Mouse (Mus musculus) liver, adult 2 months (tissue): ENCODE data around the gene Nup62. TPM values are rescaled to one million over a fixed set of nuclear protein-coding genes. Genes with fewer than 3 reads are reported as not detected.

Experiments
- DNase-seq: peaks from one replicate; pipeline ENCODE4 v3.0.0-alpha.2; 2011; ENCODE audit warnings: low read depth, low spot score; ENCODE audit errors: extremely low read depth
- H3K27ac ChIP-seq: fragments of 200-500 bp; replicated peaks from 2 replicates; pipeline ENCODE4 v1.5.1; 2012; ENCODE audit warnings: low read depth, mild to moderate bottlenecking, control low read depth, inconsistent platforms, low read length; ENCODE audit not compliant: insufficient read depth
- H3K27me3 ChIP-seq: fragments of 200-500 bp; 2 replicates; pipeline ENCODE4 v1.6.1; 2012; ENCODE audit warnings: mild to moderate bottlenecking, moderate library complexity, low read length, inconsistent platforms; ENCODE audit not compliant: control insufficient read depth, insufficient read depth
- H3K36me3 ChIP-seq: fragments of 200-500 bp; 2 replicates; pipeline ENCODE4 v1.6.1; 2012; ENCODE audit warnings: low read length, inconsistent platforms; ENCODE audit not compliant: control insufficient read depth, insufficient read depth
- H3K4me1 ChIP-seq: fragments of 200-500 bp; 2 replicates; pipeline ENCODE4 v1.6.1; 2011; ENCODE audit warnings: low read length; ENCODE audit not compliant: control insufficient read depth, insufficient read depth
- H3K4me3 ChIP-seq: fragments of 200-500 bp; 2 replicates; pipeline ENCODE4 v1.5.1; 2011; ENCODE audit warnings: low read depth, mild to moderate bottlenecking, control low read depth, low read length, moderate library complexity; ENCODE audit not compliant: insufficient read depth
- H3K79me2 ChIP-seq: fragments of 200-500 bp; 2 replicates; pipeline ENCODE4 v1.6.1; 2012; ENCODE audit warnings: inconsistent platforms, mild to moderate bottlenecking, low read length, moderate library complexity; ENCODE audit not compliant: control insufficient read depth, insufficient read depth
- H3K9ac ChIP-seq: fragments of 200-500 bp; 2 replicates; pipeline ENCODE4 v1.6.1; 2012; ENCODE audit warnings: low read depth, mild to moderate bottlenecking, control low read depth, inconsistent platforms, low read length
- CTCF ChIP-seq: fragments of 200-500 bp; IDR thresholded peaks from 2 replicates; pipeline ENCODE4 v1.5.1; 2011; ENCODE audit warnings: low read depth, low read length, control low read depth
- POLR2A ChIP-seq: fragments of 200-500 bp; IDR thresholded peaks from 2 replicates; pipeline ENCODE4 v1.6.1; 2011; ENCODE audit warnings: low read length, control low read depth; ENCODE audit not compliant: insufficient read depth; ENCODE audit errors: extremely low read depth
- WGBS: fragments of 180-500 bp; shearing (Covaris S2); methylation state at CpG from one replicate; pipeline ENCODE4 v1.1.7; 2018; 5-methylcytosine and 5-hydroxymethylcytosine counted together
- polyA plus RNA-seq: library from polyadenylated mRNA; depleted of rRNA; stranded (reverse); fragments of >200 nt; gene quantifications from 2 replicates; pipeline ENCODE4 v1.2.3, GENCODE M21; 2012
- total RNA-seq: library from RNA; depleted of rRNA; stranded (reverse); fragments of >200 nt; gene quantifications from 2 replicates; pipeline ENCODE4 v1.2.3, GENCODE M21; 2014

The Nup62 gene
- total and polyA plus RNA-seq, 2 experiments: 4.0 to 20.6 TPM

DNA sequence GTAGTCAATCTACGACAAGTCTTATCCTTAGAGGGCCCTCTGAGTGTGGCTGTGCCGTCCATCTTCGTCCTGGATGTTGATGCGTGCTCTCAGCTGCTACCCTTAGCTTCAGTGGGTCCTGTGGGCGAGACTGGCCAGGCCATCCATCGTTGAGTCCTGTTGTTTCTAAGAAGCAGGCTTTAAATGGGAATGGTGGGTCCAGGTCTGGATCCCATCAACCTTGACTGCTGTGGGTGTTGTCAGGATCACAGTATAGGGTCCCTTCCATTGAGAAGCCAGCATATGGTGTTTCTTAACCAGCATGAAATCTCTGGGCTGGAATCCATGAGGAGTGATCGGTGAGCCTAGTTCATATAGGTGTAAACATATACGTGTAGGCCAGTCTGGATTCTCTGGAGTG is 35.8 kb upstream of the Nup62 start:
- Histone ChIP-seq H3K79me2 (no peaks in the 10 kb centered on the region), H3K4me1 (no peaks in the 10 kb centered on the region), H3K27me3 (no peaks in the 10 kb centered on the region), H3K36me3 (peaks cover 3% of the 10 kb centered on the region; the same call in 1 of the 2 replicates), H3K27ac (no peak overlapping the region), H3K9ac (no peak overlapping the region), H3K4me3 (no peak overlapping the region)
- TF ChIP-seq CTCF: no peak
- no peak for TF ChIP-seq POLR2A
- 89% methylated on average over 8 of the region's 8 CpGs for WGBS
- DNase-seq: no peak

DNA sequence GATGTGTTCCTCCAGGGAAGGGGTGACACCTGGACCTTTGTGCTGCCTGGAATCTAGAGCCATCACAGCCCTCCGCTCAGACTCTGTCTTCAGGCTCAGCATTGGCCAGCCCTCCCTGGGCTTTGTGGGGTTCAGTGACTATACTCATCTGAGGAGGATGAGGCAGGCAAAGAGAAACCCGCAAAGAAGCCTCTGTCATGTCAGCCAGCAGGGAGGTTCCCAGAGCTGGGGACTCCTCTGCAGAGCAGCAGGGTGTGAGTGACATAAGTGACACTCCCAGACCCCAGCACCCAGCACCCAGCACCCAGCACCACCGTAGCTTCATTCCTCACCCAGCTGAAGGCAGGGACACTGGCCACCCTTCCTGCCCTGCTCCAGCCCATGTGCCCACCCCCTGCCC is 26.4 kb upstream of the Nup62 start:
- no peak for DNase-seq
- no peaks in the 10 kb centered on the region for H3K79me2 ChIP-seq
- H3K9ac ChIP-seq: no peak overlapping the region
- H3K4me3 ChIP-seq: no peak overlapping the region
- no peaks in the 10 kb centered on the region for H3K36me3 ChIP-seq
- TF ChIP-seq POLR2A (no peak), CTCF (no peak)
- H3K27ac ChIP-seq: no peak overlapping the region
- no peaks in the 10 kb centered on the region for H3K27me3 ChIP-seq
- 81% methylated on average over 3 of the region's 3 CpGs for WGBS
- no peaks in the 10 kb centered on the region for H3K4me1 ChIP-seq

DNA sequence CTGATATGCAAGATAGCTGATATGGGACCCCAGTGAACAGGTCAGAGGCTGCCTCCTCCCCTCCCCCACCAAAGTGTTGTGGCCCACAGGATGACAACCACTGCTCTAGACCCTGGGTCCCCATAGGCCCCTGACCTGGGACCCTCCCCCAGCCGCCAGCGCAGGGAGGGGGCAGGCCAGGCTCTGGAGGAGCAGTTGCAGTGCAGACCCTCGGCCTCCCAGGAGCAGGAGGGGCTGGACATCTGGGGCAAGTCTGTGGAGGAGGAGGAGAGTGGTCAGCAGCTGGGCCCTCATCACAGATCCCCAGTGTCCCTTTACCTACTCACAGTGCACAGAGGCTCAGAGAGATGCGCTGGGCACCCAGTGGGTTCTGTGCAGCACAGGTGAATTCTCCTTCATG is 25.8 kb upstream of the Nup62 start:
- no peak overlapping the region for H3K4me3 ChIP-seq
- no peak overlapping the region for H3K9ac ChIP-seq
- TF ChIP-seq POLR2A: no peak
- TF ChIP-seq CTCF: no peak
- no peaks in the 10 kb centered on the region for H3K79me2 ChIP-seq
- WGBS: 79% methylated on average over 4 of the region's 4 CpGs
- H3K27me3 ChIP-seq: no peaks in the 10 kb centered on the region
- DNase-seq: no peak
- no peaks in the 10 kb centered on the region for H3K36me3 ChIP-seq
- H3K4me1 ChIP-seq: no peaks in the 10 kb centered on the region
- H3K27ac ChIP-seq: no peak overlapping the region

DNA sequence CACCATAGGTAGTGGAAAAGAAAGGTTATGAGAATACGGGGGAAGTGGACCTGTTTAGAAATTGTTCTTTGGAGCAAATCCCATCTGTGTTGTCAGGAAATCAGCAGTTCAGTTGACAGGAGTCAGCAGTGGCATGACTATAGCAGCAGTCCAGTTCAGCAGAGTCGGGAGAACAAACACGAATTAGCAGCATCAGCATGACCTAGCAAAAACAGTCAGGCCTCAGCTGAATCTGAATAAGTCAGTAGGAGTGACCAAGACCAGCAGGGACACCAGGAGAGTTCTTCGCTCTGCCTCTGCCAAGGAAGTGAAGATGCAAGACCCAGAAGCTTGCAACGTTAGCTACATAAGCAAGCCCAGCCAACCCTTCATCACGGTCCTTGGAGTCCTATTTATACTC is 23.1 kb upstream of the Nup62 start:
- no peak for DNase-seq
- no peak overlapping the region for H3K27ac ChIP-seq
- TF ChIP-seq POLR2A (no peak), CTCF (no peak)
- no peaks in the 10 kb centered on the region for H3K4me1 ChIP-seq
- H3K27me3 ChIP-seq: no peaks in the 10 kb centered on the region
- 81% methylated on average over 6 of the region's 6 CpGs for WGBS
- H3K9ac ChIP-seq: no peak overlapping the region
- H3K79me2 ChIP-seq: no peaks in the 10 kb centered on the region
- H3K4me3 ChIP-seq: no peak overlapping the region
- H3K36me3 ChIP-seq: no peaks in the 10 kb centered on the region

DNA sequence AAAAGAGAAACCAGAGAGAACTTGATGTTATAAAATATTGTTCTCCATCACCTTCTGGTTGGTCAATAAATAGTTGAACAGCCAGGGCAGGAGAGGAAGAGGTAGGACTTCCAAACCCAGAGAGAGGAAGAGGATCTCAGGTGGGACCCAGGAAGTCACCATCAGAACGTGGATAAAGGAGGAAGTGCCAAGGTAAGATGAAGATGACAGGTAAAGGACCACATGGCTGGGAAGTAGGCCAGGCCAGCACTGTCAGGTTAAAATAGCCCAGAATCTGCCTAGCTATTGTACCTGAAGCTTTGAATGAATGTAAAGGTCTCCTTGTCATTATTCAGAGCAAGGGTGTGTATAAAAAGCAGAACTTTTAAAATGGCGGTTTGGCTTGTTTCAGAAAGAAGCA is 7.0 kb upstream of the Nup62 start:
- Histone ChIP-seq H3K27ac (no peak overlapping the region), H3K79me2 (no peaks in the 10 kb centered on the region), H3K4me3 (no peak overlapping the region), H3K27me3 (no peaks in the 10 kb centered on the region), H3K36me3 (peaks cover 19% of the 10 kb centered on the region), H3K4me1 (peaks cover 3% of the 10 kb centered on the region; the same call in 1 of the 2 replicates), H3K9ac (no peak overlapping the region)
- TF ChIP-seq POLR2A (no peak), CTCF (no peak)
- DNase-seq: no peak
- WGBS: 58% methylated on average over 2 of the region's 2 CpGs

DNA sequence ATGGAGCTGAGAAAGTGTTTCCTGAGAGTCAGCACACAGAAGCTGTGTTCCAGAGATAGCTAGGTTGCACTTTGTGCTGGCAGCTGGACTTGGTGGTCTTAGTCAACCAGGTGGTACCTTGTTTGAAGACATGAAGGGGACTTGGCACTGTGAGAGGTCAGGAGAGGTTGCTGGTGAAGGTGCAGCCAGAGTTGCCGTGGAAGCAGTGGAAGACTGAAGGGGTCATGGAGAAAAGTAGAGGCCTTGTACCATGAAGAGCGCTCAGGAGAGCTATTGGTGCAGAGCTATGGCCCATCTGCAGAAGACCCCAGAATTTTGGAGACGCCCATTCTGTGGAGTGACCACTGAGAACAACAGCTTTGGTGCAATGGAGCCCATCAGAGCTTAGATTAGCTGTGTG is 6.4 kb upstream of the Nup62 start:
- Histone ChIP-seq H3K27ac (no peak overlapping the region), H3K79me2 (no peaks in the 10 kb centered on the region), H3K9ac (no peak overlapping the region), H3K27me3 (no peaks in the 10 kb centered on the region), H3K4me3 (no peak overlapping the region), H3K36me3 (peaks cover 21% of the 10 kb centered on the region), H3K4me1 (peaks cover 8% of the 10 kb centered on the region)
- no peak for DNase-seq
- WGBS: 71% methylated on average over 3 of the region's 3 CpGs
- TF ChIP-seq POLR2A (no peak), CTCF (no peak)
